Mouse (Mus musculus) fibroblast of lung, adult 2 months (primary cell): Measurements from ENCODE around the gene Selenoo.

Experiments used
- DNase-seq: peaks from one replicate; pipeline ENCODE4 v3.0.0-alpha.2; 2011; ENCODE audit warnings: low read depth

The Selenoo gene

DNA sequence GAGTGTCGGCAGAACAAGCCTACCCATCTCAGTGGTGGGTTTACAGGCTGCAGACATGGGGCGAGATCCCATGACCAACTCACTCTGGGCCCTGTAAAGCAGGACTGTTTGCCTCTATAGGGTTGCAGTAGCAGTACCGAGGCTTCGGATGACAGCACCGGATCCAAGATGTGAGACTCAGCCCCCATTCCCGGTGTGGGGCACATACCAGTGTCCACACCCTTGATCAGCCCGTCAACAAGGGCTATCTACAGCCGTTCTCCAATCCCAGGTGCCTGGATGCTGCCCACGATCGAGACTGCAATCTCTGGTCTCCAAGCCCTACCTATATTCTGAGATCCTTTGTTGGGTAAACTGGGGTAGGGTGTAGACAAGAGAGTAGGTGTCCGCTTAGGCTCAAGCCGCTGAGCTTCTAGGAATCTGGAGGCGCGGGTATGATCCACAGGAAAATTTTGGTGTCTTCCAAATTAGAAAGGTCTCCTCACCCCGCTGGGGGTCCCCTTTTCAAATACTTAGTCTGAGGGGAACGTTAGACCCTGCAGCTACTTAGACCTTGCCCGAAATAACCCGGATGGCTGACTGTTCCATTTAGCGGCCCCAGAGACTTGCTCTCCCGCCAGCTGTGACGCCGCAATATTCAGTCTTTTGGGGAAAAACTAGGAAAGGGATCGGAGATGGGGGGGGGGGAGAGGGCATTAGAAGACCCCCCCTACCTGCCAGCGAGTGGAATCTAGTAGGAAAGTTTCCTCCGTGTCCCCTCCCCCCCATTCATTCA is 59.8 kb downstream of the Selenoo start:
- no peak for DNase-seq

DNA sequence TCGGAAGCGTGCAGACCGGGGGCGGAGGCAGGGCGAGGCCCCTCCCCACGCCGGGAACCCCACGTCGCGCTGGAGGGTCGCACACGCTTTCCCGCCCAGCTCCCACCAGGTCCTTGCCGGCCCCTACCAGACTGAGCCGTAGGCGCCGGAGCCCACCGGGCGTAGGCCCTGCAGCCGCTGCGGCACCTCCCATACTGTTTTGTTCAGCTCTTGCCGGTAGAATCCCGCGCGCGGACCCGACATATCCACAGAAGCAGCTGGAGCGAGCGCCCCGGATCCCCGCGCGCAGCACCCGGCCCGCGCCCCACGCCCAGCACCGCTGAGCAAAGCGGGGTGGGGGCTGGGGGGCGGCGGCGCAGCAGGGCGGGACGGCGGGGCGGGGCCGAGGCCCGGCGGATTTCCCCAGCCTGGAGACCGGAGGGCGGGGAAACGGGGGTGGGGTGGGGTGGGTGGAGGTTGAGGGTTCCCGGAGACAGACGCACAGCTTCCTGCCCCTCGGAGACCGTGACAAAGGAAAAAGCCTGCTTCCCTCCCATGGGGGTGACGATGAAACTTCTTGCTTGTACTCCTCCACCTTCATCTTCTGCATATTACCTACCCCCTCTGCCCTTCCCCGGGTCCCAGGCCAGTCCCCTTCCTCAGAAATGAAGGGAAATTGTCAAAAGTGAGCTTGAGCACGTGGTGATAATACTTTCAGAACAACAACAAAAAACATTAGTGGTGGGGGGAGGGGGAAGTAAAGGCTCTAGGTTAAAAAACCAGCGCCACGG is 60.6 kb downstream of the Selenoo start, which contains the start of gene Mapk11:
TSS of gene Mapk11 (minus strand) at position 358 of the 770 bp plus-strand sequence.
- no peak for DNase-seq
